Mouse (Mus musculus): ENCODE results near the gene Dag1. TPM values are rescaled to one million over a fixed set of nuclear protein-coding genes. Genes with fewer than 3 reads are reported as not detected.

Dag1 gene
- polyA plus RNA-seq, 1 experiment from 2014 or later, result 64.2 TPM

DNA sequence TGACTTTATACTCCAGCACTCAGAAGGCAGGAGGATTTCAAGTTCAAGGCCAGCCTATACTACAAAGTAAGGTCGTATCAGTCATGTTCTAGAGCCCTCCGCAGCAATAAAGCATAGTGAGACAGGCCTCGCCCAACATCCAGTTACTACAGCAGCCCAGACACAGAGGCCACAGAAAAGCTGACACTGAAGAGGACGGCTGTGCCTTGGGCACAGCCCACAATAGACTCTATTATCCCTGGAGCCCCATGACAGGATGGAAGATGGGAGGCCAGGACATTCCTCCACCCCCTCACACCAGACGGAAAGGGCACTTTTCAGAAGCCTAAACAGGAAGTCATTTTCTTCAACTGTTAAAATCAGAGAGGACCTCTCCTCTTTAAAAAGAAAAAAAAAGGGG is 14.8 kb downstream of the Dag1 start:
- H3K4me2 ChIP-seq (ENCODE audit: low read length), result no peak overlapping the region
- H3K27me3 ChIP-seq (ENCODE audit: control insufficient read depth, insufficient read depth, low read length), result no peaks in the 10 kb centered on the region
- no peaks in the 10 kb centered on the region for H3K4me1 ChIP-seq (ENCODE audit: control insufficient read depth, insufficient read depth, low read length)
- 73% methylated on average over 5 of the region's 5 CpGs for WGBS
- no peak overlapping the region for H3K27ac ChIP-seq (replicated peaks; ENCODE audit: low read depth, low read length)
- H3K36me3 ChIP-seq (ENCODE audit: control insufficient read depth, insufficient read depth, low read length), result peaks cover 39% of the 10 kb centered on the region
- ATAC-seq (ENCODE audit: low FRiP score, low TSS enrichment) (no peak), DNase-seq (no peak)
- H3K9me3 ChIP-seq (ENCODE audit: control insufficient read depth, low read length), result no peaks in the 10 kb centered on the region
- H3K9ac ChIP-seq (replicated peaks; ENCODE audit: low read length), result no peak overlapping the region
- H3K4me3 ChIP-seq (replicated peaks; ENCODE audit: low read depth, low read length), result no peak overlapping the region

GRCm38 (mm10) chr9:108244984-108245383 is 18.8 kb downstream of the Dag1 start:
- H3K9me3 ChIP-seq (ENCODE audit: control insufficient read depth, low read length), result no peaks in the 10 kb centered on the region
- peak; percentile 24 for DNase-seq

GRCm38 (mm10) chr9:108244540-108244939 is 19.2 kb downstream of the Dag1 start:
- Histone ChIP-seq H3K36me3 (ENCODE audit: control insufficient read depth, insufficient read depth, low read length) (peaks cover 25% of the 10 kb centered on the region), H3K4me2 (ENCODE audit: low read length) (no peak overlapping the region), H3K4me3 (replicated peaks; ENCODE audit: low read depth, low read length) (no peak overlapping the region), H3K4me1 (ENCODE audit: control insufficient read depth, insufficient read depth, low read length) (no peaks in the 10 kb centered on the region), H3K9me3 (ENCODE audit: control insufficient read depth, low read length) (no peaks in the 10 kb centered on the region), H3K27ac (replicated peaks; ENCODE audit: low read depth, low read length) (no peak overlapping the region), H3K9ac (replicated peaks; ENCODE audit: low read length) (no peak overlapping the region), H3K27me3 (ENCODE audit: control insufficient read depth, insufficient read depth, low read length) (no peaks in the 10 kb centered on the region)
- WGBS, result 96% methylated on average over 3 of the region's 3 CpGs
- ATAC-seq (ENCODE audit: low FRiP score, low TSS enrichment) (no peak), DNase-seq (no peak)

More at GRCm38 (mm10) chr9:108244984-108245383, 18.8 kb downstream of the Dag1 start:
- no peak for ATAC-seq (ENCODE audit: low FRiP score, low TSS enrichment)
- no peak overlapping the region for H3K4me2 ChIP-seq (ENCODE audit: low read length)
- H3K27ac ChIP-seq (replicated peaks; ENCODE audit: low read depth, low read length), result no peak overlapping the region
- WGBS, result 83% methylated on average over 3 of the region's 3 CpGs
- H3K9ac ChIP-seq (replicated peaks; ENCODE audit: low read length), result no peak overlapping the region
- H3K27me3 ChIP-seq (ENCODE audit: control insufficient read depth, insufficient read depth, low read length), result no peaks in the 10 kb centered on the region
- H3K4me3 ChIP-seq (replicated peaks; ENCODE audit: low read depth, low read length), result no peak overlapping the region
- H3K36me3 ChIP-seq (ENCODE audit: control insufficient read depth, insufficient read depth, low read length), result peaks cover 26% of the 10 kb centered on the region
- no peaks in the 10 kb centered on the region for H3K4me1 ChIP-seq (ENCODE audit: control insufficient read depth, insufficient read depth, low read length)

- no peaks in the 10 kb centered on the region for H3K9me3 ChIP-seq (ENCODE audit: control insufficient read depth, low read length)
- H3K9ac ChIP-seq (replicated peaks; ENCODE audit: low read length), result no peak overlapping the region
- WGBS, result 90% methylated on average over 5 of the region's 5 CpGs
- 0 out of 2 replicates have a peak, but pooled peaks cover 12% of the 10 kb centered on the region for H3K36me3 ChIP-seq (ENCODE audit: control insufficient read depth, insufficient read depth, low read length)
- no peak overlapping the region for H3K4me2 ChIP-seq (ENCODE audit: low read length)
- no peak overlapping the region for H3K4me3 ChIP-seq (replicated peaks; ENCODE audit: low read depth, low read length)
- no peaks in the 10 kb centered on the region for H3K27me3 ChIP-seq (ENCODE audit: control insufficient read depth, insufficient read depth, low read length)
- H3K4me1 ChIP-seq (ENCODE audit: control insufficient read depth, insufficient read depth, low read length), result no peaks in the 10 kb centered on the region
- ATAC-seq (ENCODE audit: low FRiP score, low TSS enrichment), result no peak
- no peak for DNase-seq
- H3K27ac ChIP-seq (replicated peaks; ENCODE audit: low read depth, low read length), result no peak overlapping the region
Observed at GRCm38 (mm10) chr9:108239951-108240350, 23.8 kb downstream of the Dag1 start.

- H3K4me2 ChIP-seq (ENCODE audit: low read length), result no peak overlapping the region
- ATAC-seq (ENCODE audit: low FRiP score, low TSS enrichment), result no peak
- no peak overlapping the region for H3K9ac ChIP-seq (replicated peaks; ENCODE audit: low read length)
- 93% methylated on average over 3 of the region's 3 CpGs for WGBS
- DNase-seq, result no peak
- H3K27ac ChIP-seq (replicated peaks; ENCODE audit: low read depth, low read length), result no peak overlapping the region
- no peaks in the 10 kb centered on the region for H3K9me3 ChIP-seq (ENCODE audit: control insufficient read depth, low read length)
- H3K27me3 ChIP-seq (ENCODE audit: control insufficient read depth, insufficient read depth, low read length), result no peaks in the 10 kb centered on the region
- H3K36me3 ChIP-seq (ENCODE audit: control insufficient read depth, insufficient read depth, low read length), result peaks cover 15% of the 10 kb centered on the region
- no peaks in the 10 kb centered on the region for H3K4me1 ChIP-seq (ENCODE audit: control insufficient read depth, insufficient read depth, low read length)
- no peak overlapping the region for H3K4me3 ChIP-seq (replicated peaks; ENCODE audit: low read depth, low read length)
Observed at GRCm38 (mm10) chr9:108238831-108239230, 24.9 kb downstream of the Dag1 start.

DNA sequence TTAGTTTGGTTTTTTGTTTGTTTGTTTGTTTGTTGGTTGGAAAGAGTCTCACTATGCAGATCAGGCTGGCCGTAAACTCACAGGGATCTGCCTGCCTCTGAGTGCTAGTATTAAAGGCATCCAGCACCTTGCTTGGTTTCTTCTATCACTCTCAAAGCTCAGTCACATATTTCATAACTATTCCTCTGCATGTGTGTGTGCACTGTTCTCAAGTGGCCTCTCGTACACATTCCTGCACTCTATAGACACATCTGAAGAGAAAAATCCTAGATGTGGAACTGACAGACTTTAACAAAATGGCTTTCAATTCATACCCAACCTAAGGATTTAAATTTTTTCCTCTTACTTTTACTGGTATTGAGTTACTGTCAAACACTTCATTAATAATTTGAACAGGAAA is 25.4 kb downstream of the Dag1 start:
- H3K4me1 ChIP-seq (ENCODE audit: control insufficient read depth, insufficient read depth, low read length), result no peaks in the 10 kb centered on the region
- peaks cover 16% of the 10 kb centered on the region for H3K36me3 ChIP-seq (ENCODE audit: control insufficient read depth, insufficient read depth, low read length)
- no peaks in the 10 kb centered on the region for H3K9me3 ChIP-seq (ENCODE audit: control insufficient read depth, low read length)
- no peak overlapping the region for H3K9ac ChIP-seq (replicated peaks; ENCODE audit: low read length)
- H3K27ac ChIP-seq (replicated peaks; ENCODE audit: low read depth, low read length), result no peak overlapping the region
- DNase-seq (no peak), ATAC-seq (ENCODE audit: low FRiP score, low TSS enrichment) (no peak)
- whole genome bisulfite sequencing, result 95% methylated on average over 2 of the region's 2 CpGs
- no peak overlapping the region for H3K4me3 ChIP-seq (replicated peaks; ENCODE audit: low read depth, low read length)
- no peak overlapping the region for H3K4me2 ChIP-seq (ENCODE audit: low read length)
- H3K27me3 ChIP-seq (ENCODE audit: control insufficient read depth, insufficient read depth, low read length), result no peaks in the 10 kb centered on the region

GRCm38 (mm10) chr9:108234682-108235081 is 29.1 kb downstream of the Dag1 start:
- no peak overlapping the region for H3K4me3 ChIP-seq (replicated peaks; ENCODE audit: low read depth, low read length)
- H3K9ac ChIP-seq (replicated peaks; ENCODE audit: low read length), result no peak overlapping the region
- H3K9me3 ChIP-seq (ENCODE audit: control insufficient read depth, low read length), result no peaks in the 10 kb centered on the region
- H3K4me2 ChIP-seq (ENCODE audit: low read length), result no peak overlapping the region
- no peak overlapping the region for H3K27ac ChIP-seq (replicated peaks; ENCODE audit: low read depth, low read length)
- peaks cover 17% of the 10 kb centered on the region for H3K36me3 ChIP-seq (ENCODE audit: control insufficient read depth, insufficient read depth, low read length)
- H3K4me1 ChIP-seq (ENCODE audit: control insufficient read depth, insufficient read depth, low read length), result no peaks in the 10 kb centered on the region
- no peaks in the 10 kb centered on the region for H3K27me3 ChIP-seq (ENCODE audit: control insufficient read depth, insufficient read depth, low read length)
- DNase-seq (no peak), ATAC-seq (ENCODE audit: low FRiP score, low TSS enrichment) (no peak)
- WGBS, result 94% methylated on average over 2 of the region's 2 CpGs

DNA sequence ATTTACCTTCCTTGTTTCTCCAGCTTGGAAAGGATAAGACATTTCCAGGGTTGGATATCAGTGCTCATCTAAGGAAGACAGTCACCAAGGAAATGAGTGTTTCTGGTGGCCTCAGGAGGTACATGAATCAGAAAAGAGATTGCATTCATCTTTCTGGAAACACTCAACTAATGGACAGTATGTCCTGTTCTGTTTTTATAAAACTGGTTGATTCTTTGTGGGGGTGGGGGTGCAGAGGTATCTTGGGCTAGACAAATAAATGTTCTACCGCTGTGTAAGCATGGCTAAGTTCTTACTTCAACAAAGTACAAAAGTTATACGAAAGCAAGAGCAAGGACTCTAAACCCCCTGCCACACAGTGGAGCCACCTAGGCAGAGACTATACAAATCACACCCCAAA is 30.9 kb downstream of the Dag1 start:
- no peaks in the 10 kb centered on the region for H3K4me1 ChIP-seq (ENCODE audit: control insufficient read depth, insufficient read depth, low read length)
- ATAC-seq (ENCODE audit: low FRiP score, low TSS enrichment) (no peak), DNase-seq (no peak)
- H3K4me3 ChIP-seq (replicated peaks; ENCODE audit: low read depth, low read length), result no peak overlapping the region
- peaks cover 17% of the 10 kb centered on the region for H3K36me3 ChIP-seq (ENCODE audit: control insufficient read depth, insufficient read depth, low read length)
- H3K9ac ChIP-seq (replicated peaks; ENCODE audit: low read length), result no peak overlapping the region
- H3K27me3 ChIP-seq (ENCODE audit: control insufficient read depth, insufficient read depth, low read length), result no peaks in the 10 kb centered on the region
- no peak overlapping the region for H3K4me2 ChIP-seq (ENCODE audit: low read length)
- 93% methylated on average over 2 of the region's 2 CpGs for WGBS
- no peaks in the 10 kb centered on the region for H3K9me3 ChIP-seq (ENCODE audit: control insufficient read depth, low read length)
- no peak overlapping the region for H3K27ac ChIP-seq (replicated peaks; ENCODE audit: low read depth, low read length)

GRCm38 (mm10) chr9:108227911-108228649 is 35.7 kb downstream of the Dag1 start:
- no peak for ATAC-seq (ENCODE audit: low FRiP score, low TSS enrichment)
- Histone ChIP-seq H3K4me1 (ENCODE audit: control insufficient read depth, insufficient read depth, low read length) (no peaks in the 10 kb centered on the region), H3K27ac (replicated peaks; ENCODE audit: low read depth, low read length) (no peak overlapping the region), H3K27me3 (ENCODE audit: control insufficient read depth, insufficient read depth, low read length) (no peaks in the 10 kb centered on the region), H3K9ac (replicated peaks; ENCODE audit: low read length) (no peak overlapping the region), H3K9me3 (ENCODE audit: control insufficient read depth, low read length) (no peaks in the 10 kb centered on the region), H3K4me2 (ENCODE audit: low read length) (no peak overlapping the region), H3K36me3 (ENCODE audit: control insufficient read depth, insufficient read depth, low read length) (0 out of 2 replicates have a peak, but pooled peaks cover 1% of the 10 kb centered on the region), H3K4me3 (replicated peaks; ENCODE audit: low read depth, low read length) (no peak overlapping the region)
- WGBS, result 27% methylated on average over 2 of the region's 2 CpGs
- DNase-seq, result no peak

All from midbrain, embryonic 14.5 days (tissue).